12 mouse cellular contexts compared by ENCODE assay signal in the genomic region with DNA sequence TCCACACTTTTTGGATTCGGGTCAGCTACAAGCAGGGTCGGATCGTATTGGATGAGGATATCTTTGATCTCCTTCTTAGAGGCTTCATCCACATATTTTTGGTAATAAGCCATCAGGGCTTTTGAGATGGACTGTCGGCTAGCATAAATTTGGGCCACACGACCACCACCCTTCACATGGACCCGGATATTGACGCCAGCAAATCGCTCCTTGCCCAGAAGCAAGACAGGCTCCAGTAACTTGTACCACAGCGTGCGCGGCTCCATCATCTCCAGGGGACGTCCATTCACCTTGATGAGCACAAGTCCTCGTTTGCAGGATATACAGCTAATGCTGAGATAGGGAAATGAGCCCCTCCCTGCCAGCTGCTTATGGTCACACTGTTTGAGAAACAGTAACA. TPM values are rescaled to one million over a fixed set of nuclear protein-coding genes. Genes with fewer than 3 reads are reported as not detected.
A peak's percentile ranks its signal among the peaks of the same experiment; 100 is the strongest.
DNase-seq lines count a peak whose midpoint lies in the region; ATAC-seq and TF ChIP-seq lines count a peak whose summit lies in the region.
"Had no signal": no experiment of that assay in that cellular context is flagged by ENCODE, and none has a peak within 500 bp of the region (broad histone marks: within the 10 kb centered on the region; RNA-seq: fewer than 3 reads in every experiment).

No protein-coding gene starts in this region.

- H3K4me1 ChIP-seq in kidney, adult 2 months (ENCODE audit: control insufficient read depth, insufficient read depth, low read length), result no peaks in the 10 kb centered on the region
- H3K4me1 ChIP-seq in intestine, postnatal 0 days (replicated peaks; ENCODE audit: control insufficient read depth, insufficient read depth, low read length), result no peaks in the 10 kb centered on the region
- H3K4me1 ChIP-seq: limb, embryonic 12.5 days had no signal

- no peak for ATAC-seq in cerebellum, adult (ENCODE audit: insufficient number of reproducible peaks, low FRiP score, low TSS enrichment)
- ATAC-seq in intestine, postnatal 0 days, result no peak

- no peak for TF ChIP-seq CTCF in kidney, adult 2 months (conservative IDR thresholded peaks at IDR 0.05; ENCODE audit: insufficient read depth, insufficient read length, low read depth, low read length)
- no peak for TF ChIP-seq CTCF in intestine, postnatal 0 days (IDR thresholded peaks at IDR 0.05; ENCODE audit: low read depth)

- DNase-seq in cerebellum, adult 9-11 months, result peak; percentile 33
- DNase-seq in kidney, postnatal 10 days, result peak; percentile 7
- no peak for DNase-seq in kidney, adult 2 months
- DNase-seq in right cerebral cortex, postnatal 4 days, result peak; percentile 2
- DNase-seq in right cerebral cortex, postnatal 14 days, result no peak
- DNase-seq in ovary, postnatal 36 days (ENCODE audit: low spot score), result peak; percentile 2

- H3K4me3 ChIP-seq in kidney, adult 2 months (ENCODE audit: insufficient read depth, low read depth, low read length), result no peak overlapping the region
- H3K4me3 ChIP-seq in intestine, postnatal 0 days (ENCODE audit: low read depth, low read length), result no peak overlapping the region
- H3K4me3 ChIP-seq: hindbrain, embryonic 10.5 days; limb, embryonic 12.5 days; lung, embryonic 15.5 days had no signal

- 91% methylated on average over 13 of the region's 13 CpGs for WGBS in kidney, adult 2 months
- 92% methylated on average over 13 of the region's 13 CpGs for WGBS in intestine, postnatal 0 days

- no peaks in the 10 kb centered on the region for H3K9me3 ChIP-seq in intestine, postnatal 0 days (ENCODE audit: control insufficient read depth)
- H3K9me3 ChIP-seq: G1E; hindbrain, embryonic 10.5 days; limb, embryonic 12.5 days; lung, embryonic 15.5 days had no signal

- H3K27ac ChIP-seq in kidney, adult 2 months (ENCODE audit: insufficient read depth, low read depth, low read length), result no peak overlapping the region
- H3K27ac ChIP-seq in intestine, postnatal 0 days (ENCODE audit: low read depth, low read length), result no peak overlapping the region
- H3K27ac ChIP-seq: hindbrain, embryonic 10.5 days; limb, embryonic 12.5 days; lung, embryonic 15.5 days had no signal

- no peaks in the 10 kb centered on the region for H3K36me3 ChIP-seq in kidney, adult 2 months (ENCODE audit: control insufficient read depth, insufficient read depth, low read length)
- no peaks in the 10 kb centered on the region for H3K36me3 ChIP-seq in intestine, postnatal 0 days (ENCODE audit: control insufficient read depth, insufficient read depth)
- H3K36me3 ChIP-seq: G1E; hindbrain, embryonic 10.5 days; limb, embryonic 12.5 days; lung, embryonic 15.5 days had no signal

- H3K4me2 ChIP-seq in intestine, postnatal 0 days (replicated peaks; ENCODE audit: low read depth), result no peak overlapping the region
- H3K4me2 ChIP-seq: limb, embryonic 12.5 days; lung, embryonic 15.5 days had no signal

- no peak for TF ChIP-seq POLR2A in kidney, adult 2 months (IDR thresholded peaks at IDR 0.05; ENCODE audit: low read depth, low read length)

- H3K27me3 ChIP-seq in kidney, adult 2 months (replicated peaks; ENCODE audit: control insufficient read depth, insufficient read depth, low read length), result no peaks in the 10 kb centered on the region
- H3K27me3 ChIP-seq in intestine, postnatal 0 days (replicated peaks; ENCODE audit: control insufficient read depth, insufficient read depth, low read length), result no peaks in the 10 kb centered on the region; the same call in 1 of the 2 replicates
- H3K27me3 ChIP-seq: limb, embryonic 12.5 days; lung, embryonic 15.5 days had no signal

- H3K9ac ChIP-seq in intestine, postnatal 0 days (ENCODE audit: low read depth, low read length), result no peak overlapping the region
- H3K9ac ChIP-seq: limb, embryonic 12.5 days; lung, embryonic 15.5 days had no signal

RNA-seq across cellular contexts. Expression of gene Ptgis, which starts 41.1 kb away (rescaled TPM):
- polyA plus RNA-seq in kidney, adult 2 months (2012; rRNA removed), result 8.3 and 11.2 TPM in 2 replicates
- 8.9 and 9.5 TPM in 2 replicates for polyA plus RNA-seq in intestine, postnatal 0 days (2015; fragmentation: Nextera tagmentation; extraction: Ambion mirVana)
- polyA plus RNA-seq: G1E had no signal

Comparison
In these comparisons a context has a peak if more than half of its experiments do, and no peak if none do; other contexts are left out.
1. DNase-seq: peak in cerebellum, adult 9-11 months (single experiment), kidney, postnatal 10 days (single experiment), right cerebral cortex, postnatal 4 days (single experiment) and ovary, postnatal 36 days (single experiment); none in kidney, adult 2 months (single experiment) and right cerebral cortex, postnatal 14 days (single experiment).